Mouse (Mus musculus) C2C12 (cell line): ENCODE data around the gene Slc7a11.

Experiments used
- CTCF ChIP-seq: IDR thresholded peaks from one replicate; pipeline ENCODE4 v1.5.1; 2011; ENCODE audit not compliant: control insufficient read depth, insufficient read depth, insufficient read length
- FOSL1 ChIP-seq: IDR thresholded peaks from one replicate; pipeline ENCODE4 v1.8.0; 2011; ENCODE audit warnings: mild to moderate bottlenecking, low read length; ENCODE audit not compliant: poor library complexity, insufficient read depth, severe bottlenecking
- MAX ChIP-seq: IDR thresholded peaks from one replicate; pipeline ENCODE4 v1.6.1; 2011; ENCODE audit warnings: mild to moderate bottlenecking, control low read depth
- MYOD1 ChIP-seq: IDR thresholded peaks from one replicate; pipeline ENCODE4 v1.6.1; 2011; ENCODE audit warnings: low read depth; ENCODE audit not compliant: control insufficient read depth, insufficient read length
- USF1 ChIP-seq: IDR thresholded peaks from one replicate; pipeline ENCODE4 v1.6.1; 2011; ENCODE audit warnings: low read depth, mild to moderate bottlenecking, control low read depth, moderate library complexity

DNA sequence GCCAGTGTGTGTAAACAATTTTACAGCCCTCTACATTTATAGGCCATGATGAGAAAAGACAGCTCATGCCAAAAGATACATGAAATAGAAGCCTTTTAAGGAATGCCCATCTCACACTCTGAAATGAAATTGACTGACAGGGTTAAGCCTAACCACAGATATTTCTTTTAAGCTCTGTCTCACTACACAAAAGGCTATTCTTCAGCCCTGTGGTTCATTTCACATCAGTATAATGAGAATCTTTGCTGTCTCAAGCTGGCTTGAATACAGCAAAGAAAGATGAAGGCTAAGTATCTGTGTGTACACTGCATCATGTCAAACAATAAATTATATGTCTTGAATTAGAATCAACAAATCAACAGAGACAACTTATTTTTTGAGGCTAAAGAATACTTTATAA, 549.5 kb downstream of the Slc7a11 start:
- TF ChIP-seq CTCF (no peak), USF1 (no peak), FOSL1 (no peak), MYOD1 (no peak), MAX (no peak)
